Mouse (Mus musculus): ENCODE results near the gene Klhdc10. TPM values are rescaled to one million over a fixed set of nuclear protein-coding genes. Genes with fewer than 3 reads are reported as not detected.
A peak's percentile ranks its signal among the peaks of the same experiment; 100 is the strongest.

Klhdc10 gene
- total and polyA plus RNA-seq, 2 experiments from 2014 or later, result 28.5 to 116 TPM

- Histone ChIP-seq H3K36me3 (ENCODE audit: insufficient read depth, low read length) (peaks cover 7% of the 10 kb centered on the region; the same call in 1 of the 2 replicates), H3K4me1 (ENCODE audit: insufficient read depth, low read length) (peaks cover 18% of the 10 kb centered on the region), H3K27ac (ENCODE audit: low read depth, low read length) (peak overlapping the region; percentile 97), H3K27me3 (ENCODE audit: insufficient read depth, low read length) (no peaks in the 10 kb centered on the region), H3K4me2 (ENCODE audit: low read depth, low read length, poor library complexity, severe bottlenecking) (peak overlapping the region; percentile 52), H3K4me3 (ENCODE audit: low read depth, low read length) (peak overlapping the region; percentile 30), H3K9ac (replicated peaks; ENCODE audit: low read length, poor library complexity, severe bottlenecking) (peak overlapping the region; percentile 68; the same call in 1 of the 2 replicates), H3K9me3 (ENCODE audit: low read length) (no peaks in the 10 kb centered on the region)
- DNase-seq (ENCODE audit: low spot score) (no peak), ATAC-seq (ENCODE audit: low FRiP score) (no peak)
- 68% methylated on average over 16 of the region's 16 CpGs for WGBS
- TF ChIP-seq CTCF (IDR thresholded peaks at IDR 0.05), result no peak
Measured at GRCm38 (mm10) chr6:30459056-30459747, 57.5 kb downstream of the Klhdc10 start.

- Histone ChIP-seq H3K27ac (ENCODE audit: low read depth, low read length) (peak overlapping the region; percentile 97), H3K27me3 (ENCODE audit: insufficient read depth, low read length) (no peaks in the 10 kb centered on the region), H3K4me3 (ENCODE audit: low read depth, low read length) (peak overlapping the region; percentile 30), H3K4me2 (ENCODE audit: low read depth, low read length, poor library complexity, severe bottlenecking) (peak overlapping the region; percentile 52), H3K9ac (replicated peaks; ENCODE audit: low read length, poor library complexity, severe bottlenecking) (peak overlapping the region; percentile 68), H3K36me3 (ENCODE audit: insufficient read depth, low read length) (0 out of 2 replicates have a peak, but pooled peaks cover 3% of the 10 kb centered on the region), H3K4me1 (ENCODE audit: insufficient read depth, low read length) (peaks cover 18% of the 10 kb centered on the region), H3K9me3 (ENCODE audit: low read length) (no peaks in the 10 kb centered on the region)
- DNase-seq (ENCODE audit: low spot score), result peak; percentile 83
- peak; percentile 29 for ATAC-seq (ENCODE audit: low FRiP score)
- WGBS, result 6% methylated on average over 40 of the region's 40 CpGs
- TF ChIP-seq CTCF (IDR thresholded peaks at IDR 0.05), result peak; percentile 81
Measured at GRCm38 (mm10) chr6:30459811-30460749, 58.4 kb downstream of the Klhdc10 start.

GRCm38 (mm10) chr6:30460750-30461446, 59.2 kb downstream of the Klhdc10 start:
- Histone ChIP-seq H3K36me3 (ENCODE audit: insufficient read depth, low read length) (no peaks in the 10 kb centered on the region), H3K4me1 (ENCODE audit: insufficient read depth, low read length) (peaks cover 18% of the 10 kb centered on the region), H3K4me3 (ENCODE audit: low read depth, low read length) (no peak overlapping the region), H3K27ac (ENCODE audit: low read depth, low read length) (peak overlapping the region; percentile 97), H3K4me2 (ENCODE audit: low read depth, low read length, poor library complexity, severe bottlenecking) (peak overlapping the region; percentile 18; the same call in 1 of the 2 replicates), H3K27me3 (ENCODE audit: insufficient read depth, low read length) (no peaks in the 10 kb centered on the region), H3K9ac (replicated peaks; ENCODE audit: low read length, poor library complexity, severe bottlenecking) (peak overlapping the region; percentile 68), H3K9me3 (ENCODE audit: low read length) (no peaks in the 10 kb centered on the region)
- DNase-seq (ENCODE audit: low spot score), result peak; percentile 98
- ATAC-seq (ENCODE audit: low FRiP score), result peak; percentile 95
- WGBS, result 8% methylated on average over 18 of the region's 19 CpGs
- TF ChIP-seq CTCF (IDR thresholded peaks at IDR 0.05), result no peak

GRCm38 (mm10) chr6:30461755-30462344, 60.2 kb downstream of the Klhdc10 start:
- H3K4me1 ChIP-seq (ENCODE audit: insufficient read depth, low read length), result peaks cover 18% of the 10 kb centered on the region
- H3K9me3 ChIP-seq (ENCODE audit: low read length), result no peaks in the 10 kb centered on the region
- no peak for ATAC-seq (ENCODE audit: low FRiP score)
- 91% methylated on average over 12 of the region's 13 CpGs for WGBS
- no peaks in the 10 kb centered on the region for H3K27me3 ChIP-seq (ENCODE audit: insufficient read depth, low read length)
- no peak overlapping the region for H3K4me2 ChIP-seq (ENCODE audit: low read depth, low read length, poor library complexity, severe bottlenecking)
- no peak overlapping the region for H3K4me3 ChIP-seq (ENCODE audit: low read depth, low read length)
- DNase-seq (ENCODE audit: low spot score), result no peak
- no peak overlapping the region for H3K9ac ChIP-seq (replicated peaks; ENCODE audit: low read length, poor library complexity, severe bottlenecking)
- peak overlapping the region; percentile 97 for H3K27ac ChIP-seq (ENCODE audit: low read depth, low read length)
- H3K36me3 ChIP-seq (ENCODE audit: insufficient read depth, low read length), result no peaks in the 10 kb centered on the region
- no peak for TF ChIP-seq CTCF (IDR thresholded peaks at IDR 0.05)

- DNase-seq (ENCODE audit: low spot score), result no peak
- 30% methylated on average over 7 of the region's 7 CpGs for WGBS
- Histone ChIP-seq H3K9me3 (ENCODE audit: low read length) (no peaks in the 10 kb centered on the region), H3K4me3 (ENCODE audit: low read depth, low read length) (no peak overlapping the region), H3K9ac (replicated peaks; ENCODE audit: low read length, poor library complexity, severe bottlenecking) (no peak overlapping the region), H3K27me3 (ENCODE audit: insufficient read depth, low read length) (no peaks in the 10 kb centered on the region), H3K4me1 (ENCODE audit: insufficient read depth, low read length) (peaks cover 18% of the 10 kb centered on the region), H3K27ac (ENCODE audit: low read depth, low read length) (no peak overlapping the region), H3K36me3 (ENCODE audit: insufficient read depth, low read length) (no peaks in the 10 kb centered on the region), H3K4me2 (ENCODE audit: low read depth, low read length, poor library complexity, severe bottlenecking) (no peak overlapping the region)
- ATAC-seq (ENCODE audit: low FRiP score), result no peak
- no peak for TF ChIP-seq CTCF (IDR thresholded peaks at IDR 0.05)
Measured at GRCm38 (mm10) chr6:30462822-30463221, 61.2 kb downstream of the Klhdc10 start.
